Mouse (Mus musculus) midbrain, embryonic 13.5 days (tissue): ENCODE results near the gene Tmem63a. TPM values are rescaled to one million over a fixed set of nuclear protein-coding genes. Genes with fewer than 3 reads are reported as not detected.
A peak's percentile ranks its signal among the peaks of the same experiment; 100 is the strongest.
"Not testable (repeated sequence)": the region's sequence is repeated elsewhere in the genome, so short reads cannot be mapped to it uniquely, and the experiment has no call there.

Source experiments
- ATAC-seq: fragments of 200-750 bp; cut with Nextera tagmentation; 2 replicates; pipeline ENCODE4 v1.8.0; 2017; ENCODE audit warnings: mild to moderate bottlenecking, moderate TSS enrichment, moderate library complexity
- H3K27ac ChIP-seq: fragments of 300-500 bp; sonication (generic); 2 replicates; pipeline ENCODE4 v1.5.1; 2015; ENCODE audit warnings: inconsistent platforms, mild to moderate bottlenecking, moderate library complexity
- H3K27me3 ChIP-seq: fragments of 300-500 bp; sonication (generic); 2 replicates; pipeline ENCODE4 v1.6.1; 2015; ENCODE audit warnings: mild to moderate bottlenecking, inconsistent platforms
- H3K36me3 ChIP-seq: fragments of 300-500 bp; sonication (generic); 2 replicates; pipeline ENCODE4 v1.6.1; 2015; ENCODE audit warnings: mild to moderate bottlenecking, inconsistent platforms
- H3K4me1 ChIP-seq: fragments of 300-500 bp; sonication (generic); replicated peaks from 2 replicates; pipeline ENCODE4 v1.6.1; 2015; ENCODE audit warnings: inconsistent platforms
- H3K4me2 ChIP-seq: fragments of 300-500 bp; sonication (generic); replicated peaks from 2 replicates; pipeline ENCODE4 v1.6.1; 2015; ENCODE audit warnings: moderate library complexity, mild to moderate bottlenecking, inconsistent platforms
- H3K4me3 ChIP-seq: fragments of 300-500 bp; sonication (generic); replicated peaks from 2 replicates; pipeline ENCODE4 v1.5.1; 2015; ENCODE audit warnings: mild to moderate bottlenecking, inconsistent platforms
- H3K9ac ChIP-seq: fragments of 300-500 bp; sonication (generic); replicated peaks from 2 replicates; pipeline ENCODE4 v1.6.1; 2015; ENCODE audit warnings: mild to moderate bottlenecking, inconsistent platforms
- H3K9me3 ChIP-seq: fragments of 300-500 bp; sonication (generic); 2 replicates; pipeline ENCODE4 v1.6.1; 2016; ENCODE audit warnings: mild to moderate bottlenecking, inconsistent platforms
- WGBS: fragments of 180-500 bp; shearing (Covaris S2); methylation state at CpG from one replicate; pipeline ENCODE4 v1.1.7; 2015; 5-methylcytosine and 5-hydroxymethylcytosine counted together
- polyA plus RNA-seq: library from polyadenylated mRNA; unstranded; fragments of >200 nt; fragmentation: Nextera tagmentation; extraction: Ambion mirVana; gene quantifications from 2 replicates; pipeline ENCODE4 v1.2.1, GENCODE M21; 2015

The Tmem63a gene
- 0.93 and 1.8 TPM in 2 replicates for polyA plus RNA-seq

DNA sequence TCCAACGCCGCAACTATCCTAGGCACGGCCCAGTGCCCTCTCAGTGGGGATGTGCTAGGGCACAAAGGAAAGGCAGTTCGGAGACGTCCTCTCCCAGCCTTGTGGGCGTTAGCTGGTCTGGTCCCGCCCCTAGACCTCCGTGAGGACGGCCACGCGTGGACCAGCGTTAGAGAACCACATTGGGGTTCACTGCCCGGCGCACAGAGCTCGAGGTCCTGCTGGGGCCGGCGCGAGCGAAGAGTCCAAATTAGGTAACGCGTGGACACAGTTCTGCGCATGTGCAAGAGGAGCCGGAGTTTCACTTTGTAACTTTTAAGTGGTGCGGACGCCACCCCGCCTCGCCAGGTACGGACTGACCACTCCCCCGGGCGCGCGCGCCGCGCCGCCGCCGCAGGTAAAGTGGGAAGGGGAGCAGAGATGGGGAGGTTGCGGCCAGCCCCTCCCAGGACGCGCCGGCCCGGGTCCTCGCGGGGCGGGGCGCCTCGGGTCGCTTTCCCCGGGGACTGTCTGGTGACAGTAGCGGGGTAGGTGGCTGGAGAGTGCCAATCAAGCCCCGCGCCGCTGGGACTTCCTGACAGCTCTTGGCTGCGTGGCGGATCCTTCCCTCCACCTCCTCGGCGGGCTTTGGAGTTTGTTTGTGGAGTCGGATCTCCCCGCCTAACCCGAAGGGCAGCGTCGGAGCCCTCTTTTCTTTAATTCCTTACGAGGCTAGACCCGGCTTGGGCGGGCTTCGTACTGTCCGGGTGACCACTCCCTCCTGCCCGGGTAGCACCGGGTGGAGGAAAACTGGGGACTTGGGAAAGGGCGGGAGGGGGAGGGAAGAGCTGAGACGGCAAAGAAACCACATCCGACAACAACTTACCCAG lies at the start of gene Tmem63a:
TSS of gene Tmem63a (plus strand) at position 179 of the 866 bp plus-strand sequence.
- Histone ChIP-seq H3K36me3 (no peaks in the 10 kb centered on the region), H3K4me3 (peak within 1 kb of the TSS; percentile 66), H3K9me3 (no peaks in the 10 kb centered on the region), H3K4me2 (peak within 1 kb of the TSS; percentile 96), H3K27ac (no peak within 1 kb of the TSS), H3K27me3 (peaks cover 66% of the 10 kb centered on the region), H3K4me1 (peaks cover 25% of the 10 kb centered on the region), H3K9ac (peak within 1 kb of the TSS; percentile 53)
- WGBS, result under 1% methylated on average over 73 of the region's 73 CpGs
- ATAC-seq, result peak; percentile 41

DNA sequence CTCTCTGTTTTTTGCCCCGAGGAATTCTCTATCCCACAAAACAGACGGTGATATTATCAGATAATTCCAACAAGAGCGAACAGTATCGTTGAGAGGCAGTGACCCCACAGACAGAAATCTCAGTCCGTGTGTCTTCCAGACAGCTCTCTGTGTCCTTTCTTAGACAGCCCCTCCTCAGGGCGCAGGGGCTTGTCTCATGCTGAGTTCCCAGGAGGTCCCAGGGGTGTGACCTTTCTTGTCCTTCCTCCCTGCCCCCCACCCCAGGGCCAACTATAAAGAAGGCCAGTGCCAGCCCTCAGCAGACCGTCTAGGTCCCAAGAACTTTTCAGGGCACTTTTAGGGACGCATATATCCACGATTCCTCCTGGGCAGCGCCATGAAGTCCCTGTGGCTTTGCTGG lies 49.3 kb upstream of the Tmem63a start, which contains the start of gene Lefty2:
TSS of gene Lefty2 (plus strand) at position 301 of the 400 bp plus-strand sequence.
- ATAC-seq, result no peak
- Histone ChIP-seq H3K9me3 (no peaks in the 10 kb centered on the region), H3K27me3 (peaks cover 50% of the 10 kb centered on the region), H3K9ac (no peak within 1 kb of the TSS), H3K4me3 (no peak within 1 kb of the TSS), H3K4me1 (peaks cover 19% of the 10 kb centered on the region), H3K36me3 (no peaks in the 10 kb centered on the region), H3K4me2 (0 out of 2 replicates have a peak within 1 kb of the TSS, but pooled peaks have one; percentile 42), H3K27ac (no peak within 1 kb of the TSS)
- 63% methylated on average over 10 of the region's 10 CpGs for WGBS

GRCm38 (mm10) chr1:180894088-180894987 lies 47.8 kb upstream of the Tmem63a start:
- H3K4me1 ChIP-seq, H3K36me3 ChIP-seq, H3K27ac ChIP-seq, H3K9me3 ChIP-seq: not testable (repeated sequence)
- Histone ChIP-seq H3K27me3 (peaks cover 37% of the 10 kb centered on the region), H3K9ac (peak overlapping the region; percentile 30; the same call in 1 of the 2 replicates), H3K4me2 (peak overlapping the region; percentile 42), H3K4me3 (peak overlapping the region; percentile 22)
- peak; percentile 48; the same call in 1 of the 2 replicates for ATAC-seq
- 6% methylated on average over 46 of the region's 51 CpGs for WGBS

DNA sequence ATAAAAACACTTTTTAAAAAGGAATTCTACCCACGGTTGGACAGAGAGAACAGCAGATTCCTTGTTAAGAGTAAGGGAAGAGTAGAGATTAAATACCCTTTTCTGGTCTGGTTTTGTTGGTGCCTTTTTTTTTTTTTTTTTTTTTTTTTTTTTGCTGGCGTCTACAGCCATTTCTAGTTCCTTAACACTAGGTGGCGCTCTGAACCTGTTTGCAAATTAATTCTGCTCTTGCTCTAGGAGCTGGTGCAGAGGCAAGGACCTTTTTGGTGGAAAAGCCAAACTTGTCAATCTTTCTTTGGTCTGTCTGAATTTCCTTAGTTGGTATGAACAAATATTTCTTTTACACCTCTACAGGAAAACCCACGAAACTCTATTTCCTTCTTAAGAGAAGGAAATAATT lies 41.0 kb upstream of the Tmem63a start:
- Histone ChIP-seq H3K36me3 (peaks cover 4% of the 10 kb centered on the region), H3K27me3 (no peaks in the 10 kb centered on the region), H3K9me3 (no peaks in the 10 kb centered on the region), H3K27ac (no peak overlapping the region), H3K4me1 (peaks cover 19% of the 10 kb centered on the region), H3K9ac (no peak overlapping the region), H3K4me3 (no peak overlapping the region), H3K4me2 (no peak overlapping the region)
- no peak for ATAC-seq
- WGBS, result 3% methylated on average over 4 of the region's 4 CpGs

- 49% methylated on average over 5 of the region's 5 CpGs for WGBS
- Histone ChIP-seq H3K4me2 (no peak overlapping the region), H3K4me3 (no peak overlapping the region), H3K36me3 (peaks cover 22% of the 10 kb centered on the region), H3K27ac (no peak overlapping the region), H3K4me1 (peaks cover 24% of the 10 kb centered on the region), H3K9me3 (no peaks in the 10 kb centered on the region), H3K27me3 (no peaks in the 10 kb centered on the region), H3K9ac (no peak overlapping the region)
- no peak for ATAC-seq
Observed at GRCm38 (mm10) chr1:180902915-180903314, 39.2 kb upstream of the Tmem63a start.

GRCm38 (mm10) chr1:180903666-180904038 lies 38.5 kb upstream of the Tmem63a start:
- no peak overlapping the region for H3K27ac ChIP-seq
- H3K4me3 ChIP-seq, result peak overlapping the region; percentile 83
- H3K9ac ChIP-seq, result peak overlapping the region; percentile 51
- H3K4me1 ChIP-seq, result peaks cover 24% of the 10 kb centered on the region
- WGBS, result 38% methylated on average over 10 of the region's 10 CpGs
- peak overlapping the region; percentile 91 for H3K4me2 ChIP-seq
- H3K36me3 ChIP-seq, result peaks cover 29% of the 10 kb centered on the region
- H3K9me3 ChIP-seq, result no peaks in the 10 kb centered on the region
- 0 out of 2 replicates have a peak, but pooled peaks have one; percentile 4 for ATAC-seq
- H3K27me3 ChIP-seq, result no peaks in the 10 kb centered on the region

DNA sequence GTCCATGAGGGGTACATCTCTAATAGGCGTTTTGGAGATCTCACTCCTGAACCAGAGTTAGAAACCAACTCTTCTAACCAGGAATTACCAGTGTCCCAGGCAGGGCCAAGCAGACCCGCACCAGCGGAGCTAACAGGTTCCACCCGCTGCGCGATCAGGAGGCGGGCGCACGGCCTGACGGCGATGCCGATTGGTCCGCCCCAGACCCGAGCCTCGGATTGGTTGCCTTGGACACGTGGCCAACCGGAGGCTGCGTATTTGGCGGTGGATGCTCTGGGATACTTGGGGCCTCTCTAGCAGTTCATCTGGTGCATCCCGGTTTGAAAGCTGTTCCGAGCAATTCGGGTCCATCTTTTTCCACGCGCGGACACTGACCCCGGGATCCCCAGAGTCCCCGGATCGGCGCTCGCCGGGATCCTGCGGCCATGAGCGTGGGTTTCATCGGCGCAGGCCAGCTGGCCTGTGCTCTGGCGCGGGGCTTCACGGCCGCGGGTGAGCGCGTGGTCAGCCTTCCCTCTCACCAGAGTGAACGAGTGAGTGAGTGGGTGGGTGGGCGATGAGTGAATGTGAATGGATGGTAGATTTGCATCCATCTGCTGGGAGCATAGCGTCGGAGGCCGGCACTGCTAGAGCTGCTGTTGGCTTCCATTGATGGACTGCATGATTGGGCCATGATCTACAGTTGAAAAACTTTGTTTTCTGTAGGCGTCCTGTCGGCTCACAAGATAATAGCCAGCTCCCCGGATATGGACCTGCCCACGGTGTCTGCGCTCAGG lies 37.9 kb upstream of the Tmem63a start, which contains the start of gene Pycr2:
TSS of gene Pycr2 (plus strand) at position 255 of the 776 bp plus-strand sequence.
- H3K36me3 ChIP-seq, result peaks cover 34% of the 10 kb centered on the region
- H3K27me3 ChIP-seq, result no peaks in the 10 kb centered on the region
- peak within 1 kb of the TSS; percentile 85 for H3K27ac ChIP-seq
- H3K9me3 ChIP-seq, result no peaks in the 10 kb centered on the region
- peak; percentile 98 for ATAC-seq
- peak within 1 kb of the TSS; percentile 83 for H3K4me3 ChIP-seq
- peaks cover 24% of the 10 kb centered on the region for H3K4me1 ChIP-seq
- H3K4me2 ChIP-seq, result peak within 1 kb of the TSS; percentile 91
- WGBS, result under 1% methylated on average over 52 of the region's 52 CpGs
- H3K9ac ChIP-seq, result peak within 1 kb of the TSS; percentile 89

- 2% methylated on average over 5 of the region's 5 CpGs for WGBS
Observed at GRCm38 (mm10) chr1:180904815-180905080, 37.4 kb upstream of the Tmem63a start.

DNA sequence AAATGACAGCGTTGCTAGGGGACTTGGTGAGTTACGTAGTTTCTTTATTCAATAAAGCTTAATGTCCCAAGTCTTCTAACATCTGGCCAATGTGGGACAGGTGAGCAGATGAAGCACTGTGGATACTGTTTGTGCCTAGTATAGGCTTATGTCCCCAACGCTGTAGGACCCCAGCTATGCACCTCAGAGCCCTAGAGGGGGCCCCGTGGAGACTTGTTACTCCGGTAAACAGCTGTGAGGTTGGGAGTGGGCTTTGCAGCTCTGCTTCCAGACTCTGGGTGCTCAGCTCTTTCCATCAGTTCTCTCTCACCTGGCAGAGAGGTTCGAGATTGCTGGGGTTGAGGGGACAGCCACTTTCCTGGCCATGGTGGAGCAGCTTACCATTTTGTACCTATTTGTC lies 36.8 kb upstream of the Tmem63a start:
- ATAC-seq, result no peak
- Histone ChIP-seq H3K4me2 (peak overlapping the region; percentile 91), H3K9ac (peak overlapping the region; percentile 89), H3K9me3 (no peaks in the 10 kb centered on the region), H3K36me3 (peaks cover 34% of the 10 kb centered on the region), H3K27ac (no peak overlapping the region), H3K4me3 (peak overlapping the region; percentile 83), H3K4me1 (peaks cover 24% of the 10 kb centered on the region), H3K27me3 (no peaks in the 10 kb centered on the region)
- 66% methylated on average over 6 of the region's 6 CpGs for WGBS

More at GRCm38 (mm10) chr1:180904815-180905080, 37.4 kb upstream of the Tmem63a start:
- no peak; the same call in 1 of the 2 replicates for ATAC-seq
- H3K4me2 ChIP-seq, result peak overlapping the region; percentile 91
- H3K9me3 ChIP-seq, result no peaks in the 10 kb centered on the region
- H3K9ac ChIP-seq, result peak overlapping the region; percentile 89
- no peaks in the 10 kb centered on the region for H3K27me3 ChIP-seq
- H3K36me3 ChIP-seq, result peaks cover 34% of the 10 kb centered on the region
- H3K27ac ChIP-seq, result peak overlapping the region; percentile 85
- peaks cover 24% of the 10 kb centered on the region for H3K4me1 ChIP-seq
- H3K4me3 ChIP-seq, result peak overlapping the region; percentile 83

DNA sequence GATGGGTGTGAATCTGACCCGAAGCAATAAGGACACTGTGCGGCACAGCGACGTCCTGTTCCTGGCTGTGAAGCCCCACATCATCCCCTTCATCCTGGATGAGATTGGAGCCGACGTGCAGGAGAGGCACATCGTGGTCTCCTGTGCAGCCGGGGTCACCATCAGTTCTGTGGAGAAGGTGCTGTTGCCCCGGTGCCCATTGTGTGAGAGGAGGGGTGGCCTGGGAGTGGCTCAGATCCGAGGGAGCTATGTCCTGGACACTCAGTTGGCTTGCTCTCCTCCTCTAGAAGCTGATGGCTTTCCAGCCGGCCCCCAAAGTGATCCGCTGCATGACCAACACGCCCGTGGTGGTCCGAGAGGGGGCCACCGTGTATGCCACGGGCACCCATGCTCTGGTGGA lies 36.3 kb upstream of the Tmem63a start:
- no peak overlapping the region for H3K27ac ChIP-seq
- peak overlapping the region; percentile 89 for H3K9ac ChIP-seq

GRCm38 (mm10) chr1:180906461-180907147 lies 35.5 kb upstream of the Tmem63a start:
- no peak overlapping the region for H3K27ac ChIP-seq
- no peak overlapping the region for H3K4me3 ChIP-seq
- H3K4me1 ChIP-seq, result peaks cover 24% of the 10 kb centered on the region
- H3K36me3 ChIP-seq, result peaks cover 34% of the 10 kb centered on the region
- no peak overlapping the region for H3K9ac ChIP-seq
- no peaks in the 10 kb centered on the region for H3K9me3 ChIP-seq
- peak overlapping the region; percentile 91; the same call in 1 of the 2 replicates for H3K4me2 ChIP-seq
- H3K27me3 ChIP-seq, result no peaks in the 10 kb centered on the region
- ATAC-seq, result no peak
- WGBS, result 91% methylated on average over 24 of the region's 24 CpGs

More for the DNA sequence above, 36.3 kb upstream of the Tmem63a start:
- H3K36me3 ChIP-seq, result peaks cover 34% of the 10 kb centered on the region
- ATAC-seq, result no peak
- H3K27me3 ChIP-seq, result no peaks in the 10 kb centered on the region
- WGBS, result 96% methylated on average over 17 of the region's 17 CpGs
- H3K9me3 ChIP-seq, result no peaks in the 10 kb centered on the region
- peaks cover 24% of the 10 kb centered on the region for H3K4me1 ChIP-seq
- peak overlapping the region; percentile 83; the same call in 1 of the 2 replicates for H3K4me3 ChIP-seq
- H3K4me2 ChIP-seq, result peak overlapping the region; percentile 91
